Mouse (Mus musculus) forebrain, embryonic 11.5 days (tissue): ENCODE data around the gene Mdfi. TPM values are rescaled to one million over a fixed set of nuclear protein-coding genes. Genes with fewer than 3 reads are reported as not detected.

Experiments used
- ATAC-seq: fragments of 200-750 bp; cut with Nextera tagmentation; replicated peaks from 2 replicates; pipeline ENCODE4 v1.8.0; 2017; ENCODE audit warnings: moderate TSS enrichment; ENCODE audit not compliant: low FRiP score
- DNase-seq: peaks from one replicate; pipeline ENCODE4 v3.0.0-alpha.2; 2017; ENCODE audit warnings: low spot score
- H3K27ac ChIP-seq: fragments of 300-500 bp; sonication (generic); 2 replicates; pipeline ENCODE4 v1.5.1; 2014; ENCODE audit warnings: low read depth, low read length
- H3K27me3 ChIP-seq: fragments of 300-500 bp; sonication (generic); 2 replicates; pipeline ENCODE4 v1.6.1; 2014; ENCODE audit warnings: mild to moderate bottlenecking, low read length, mixed read lengths; ENCODE audit not compliant: control insufficient read depth, insufficient read depth
- H3K36me3 ChIP-seq: fragments of 300-500 bp; sonication (generic); 2 replicates; pipeline ENCODE4 v1.6.1; 2014; ENCODE audit warnings: mild to moderate bottlenecking, low read length, moderate library complexity, mixed read lengths; ENCODE audit not compliant: control insufficient read depth, insufficient read depth
- H3K4me1 ChIP-seq: fragments of 300-500 bp; sonication (generic); replicated peaks from 2 replicates; pipeline ENCODE4 v1.6.1; 2014; ENCODE audit warnings: low read length, mixed read lengths; ENCODE audit not compliant: control insufficient read depth, insufficient read depth
- H3K4me2 ChIP-seq: fragments of 300-500 bp; sonication (generic); 2 replicates; pipeline ENCODE4 v1.6.1; 2014; ENCODE audit warnings: low read depth, mild to moderate bottlenecking, low read length, moderate library complexity, mixed read lengths; ENCODE audit not compliant: severe bottlenecking
- H3K4me3 ChIP-seq: fragments of 300-500 bp; sonication (generic); 2 replicates; pipeline ENCODE4 v1.5.1; 2014; ENCODE audit warnings: low read depth, low read length
- H3K9ac ChIP-seq: fragments of 300-500 bp; sonication (generic); 2 replicates; pipeline ENCODE4 v1.6.1; 2014; ENCODE audit warnings: low read length
- H3K9me3 ChIP-seq: fragments of 300-500 bp; sonication (generic); 2 replicates; pipeline ENCODE4 v1.6.1; 2016; ENCODE audit warnings: low read length, mixed read lengths; ENCODE audit not compliant: control insufficient read depth
- WGBS: fragments of 180-500 bp; shearing (Covaris S2); extraction: QIAGEN DNeasy Blood & Tissue Kit; methylation state at CpG from one replicate; pipeline ENCODE4 v1.1.7; 2014; 5-methylcytosine and 5-hydroxymethylcytosine counted together
- polyA plus RNA-seq: library from polyadenylated mRNA; unstranded; fragments of >200 nt; fragmentation: Nextera tagmentation; extraction: Ambion mirVana; gene quantifications from 2 replicates; pipeline ENCODE4 v1.2.1, GENCODE M21; 2014

Gene Mdfi
- polyA plus RNA-seq, 1 experiment from 2014 or later = 20.6 TPM

- H3K4me3 ChIP-seq = no peak overlapping the region
- H3K4me2 ChIP-seq = no peak overlapping the region
- no peak overlapping the region for H3K9ac ChIP-seq
- ATAC-seq = no peak
- H3K9me3 ChIP-seq = no peaks in the 10 kb centered on the region
- H3K27me3 ChIP-seq = no peaks in the 10 kb centered on the region
- 59% methylated on average over 6 of the region's 6 CpGs for WGBS
- peaks cover 3% of the 10 kb centered on the region; the same call in 1 of the 2 replicates for H3K4me1 ChIP-seq
- H3K36me3 ChIP-seq = no peaks in the 10 kb centered on the region
- no peak for DNase-seq
- H3K27ac ChIP-seq = no peak overlapping the region
Observed at GRCm38 (mm10) chr17:47788996-47789395, 45.5 kb downstream of the Mdfi start.

- DNase-seq = no peak
- 4% methylated on average over 4 of the region's 4 CpGs for WGBS
- Histone ChIP-seq H3K9me3 (no peaks in the 10 kb centered on the region), H3K36me3 (no peaks in the 10 kb centered on the region), H3K9ac (no peak overlapping the region), H3K4me2 (no peak overlapping the region), H3K4me1 (peaks cover 3% of the 10 kb centered on the region; the same call in 1 of the 2 replicates), H3K27me3 (no peaks in the 10 kb centered on the region), H3K4me3 (no peak overlapping the region), H3K27ac (no peak overlapping the region)
- ATAC-seq = peak; percentile 20; the same call in 1 of the 2 replicates
Observed at GRCm38 (mm10) chr17:47788306-47788705, 46.2 kb downstream of the Mdfi start.

- no peak for ATAC-seq
- H3K4me1 ChIP-seq = peaks cover 3% of the 10 kb centered on the region; the same call in 1 of the 2 replicates
- no peaks in the 10 kb centered on the region for H3K9me3 ChIP-seq
- H3K36me3 ChIP-seq = no peaks in the 10 kb centered on the region
- no peak overlapping the region for H3K27ac ChIP-seq
- no peak overlapping the region for H3K4me3 ChIP-seq
- no peak overlapping the region for H3K4me2 ChIP-seq
- no peak overlapping the region for H3K9ac ChIP-seq
- no peak for DNase-seq
- H3K27me3 ChIP-seq = no peaks in the 10 kb centered on the region
- WGBS = 41% methylated on average over 8 of the region's 8 CpGs
Observed at GRCm38 (mm10) chr17:47787632-47788031, 46.9 kb downstream of the Mdfi start.

GRCm38 (mm10) chr17:47784411-47784810 lies 50.1 kb downstream of the Mdfi start:
- H3K27me3 ChIP-seq = no peaks in the 10 kb centered on the region
- no peaks in the 10 kb centered on the region for H3K9me3 ChIP-seq
- H3K36me3 ChIP-seq = no peaks in the 10 kb centered on the region
- no peak overlapping the region for H3K27ac ChIP-seq
- no peak overlapping the region for H3K9ac ChIP-seq
- DNase-seq = no peak
- no peak overlapping the region for H3K4me3 ChIP-seq
- no peak overlapping the region for H3K4me2 ChIP-seq
- 87% methylated on average over 6 of the region's 6 CpGs for WGBS
- ATAC-seq = no peak
- peaks cover 3% of the 10 kb centered on the region; the same call in 1 of the 2 replicates for H3K4me1 ChIP-seq

GRCm38 (mm10) chr17:47783445-47784223 lies 50.9 kb downstream of the Mdfi start:
- H3K9me3 ChIP-seq = no peaks in the 10 kb centered on the region
- DNase-seq = no peak
- no peak for ATAC-seq
- no peak overlapping the region for H3K27ac ChIP-seq
- H3K27me3 ChIP-seq = no peaks in the 10 kb centered on the region
- H3K36me3 ChIP-seq = no peaks in the 10 kb centered on the region
- H3K9ac ChIP-seq = no peak overlapping the region
- no peak overlapping the region for H3K4me2 ChIP-seq
- WGBS = 82% methylated on average over 8 of the region's 8 CpGs
- H3K4me3 ChIP-seq = no peak overlapping the region
- H3K4me1 ChIP-seq = peaks cover 3% of the 10 kb centered on the region; the same call in 1 of the 2 replicates

GRCm38 (mm10) chr17:47782486-47782885 lies 52.0 kb downstream of the Mdfi start:
- no peaks in the 10 kb centered on the region for H3K4me1 ChIP-seq
- no peaks in the 10 kb centered on the region for H3K36me3 ChIP-seq
- no peak overlapping the region for H3K4me3 ChIP-seq
- ATAC-seq = no peak
- H3K9ac ChIP-seq = no peak overlapping the region
- DNase-seq = no peak
- H3K9me3 ChIP-seq = no peaks in the 10 kb centered on the region
- H3K27ac ChIP-seq = no peak overlapping the region
- no peaks in the 10 kb centered on the region for H3K27me3 ChIP-seq
- no peak overlapping the region for H3K4me2 ChIP-seq
- WGBS = 81% methylated on average over 3 of the region's 3 CpGs

- H3K4me3 ChIP-seq = no peak overlapping the region
- WGBS = 86% methylated on average over 10 of the region's 10 CpGs
- ATAC-seq (no peak), DNase-seq (no peak)
- no peak overlapping the region for H3K27ac ChIP-seq
- H3K9me3 ChIP-seq = no peaks in the 10 kb centered on the region
- H3K4me2 ChIP-seq = no peak overlapping the region
- H3K36me3 ChIP-seq = no peaks in the 10 kb centered on the region
- H3K4me1 ChIP-seq = no peaks in the 10 kb centered on the region
- H3K27me3 ChIP-seq = no peaks in the 10 kb centered on the region
- no peak overlapping the region for H3K9ac ChIP-seq
Observed at GRCm38 (mm10) chr17:47780470-47780869, 54.0 kb downstream of the Mdfi start.

GRCm38 (mm10) chr17:47777141-47777540 lies 57.4 kb downstream of the Mdfi start:
- WGBS = 69% methylated on average over 2 of the region's 2 CpGs
- ATAC-seq (no peak), DNase-seq (no peak)
- Histone ChIP-seq H3K27me3 (no peaks in the 10 kb centered on the region), H3K9ac (no peak overlapping the region), H3K36me3 (no peaks in the 10 kb centered on the region), H3K27ac (no peak overlapping the region), H3K9me3 (no peaks in the 10 kb centered on the region; the same call in 1 of the 2 replicates), H3K4me3 (no peak overlapping the region), H3K4me1 (no peaks in the 10 kb centered on the region), H3K4me2 (no peak overlapping the region)

- H3K27ac ChIP-seq = no peak overlapping the region
- no peaks in the 10 kb centered on the region for H3K4me1 ChIP-seq
- no peak overlapping the region for H3K4me2 ChIP-seq
- WGBS = 77% methylated on average over 6 of the region's 6 CpGs
- no peaks in the 10 kb centered on the region; the same call in 1 of the 2 replicates for H3K9me3 ChIP-seq
- H3K36me3 ChIP-seq = no peaks in the 10 kb centered on the region
- no peak overlapping the region for H3K4me3 ChIP-seq
- ATAC-seq (no peak), DNase-seq (no peak)
- no peak overlapping the region for H3K9ac ChIP-seq
- no peaks in the 10 kb centered on the region for H3K27me3 ChIP-seq
Observed at GRCm38 (mm10) chr17:47773604-47774003, 60.9 kb downstream of the Mdfi start.
